In the genomic region with DNA sequence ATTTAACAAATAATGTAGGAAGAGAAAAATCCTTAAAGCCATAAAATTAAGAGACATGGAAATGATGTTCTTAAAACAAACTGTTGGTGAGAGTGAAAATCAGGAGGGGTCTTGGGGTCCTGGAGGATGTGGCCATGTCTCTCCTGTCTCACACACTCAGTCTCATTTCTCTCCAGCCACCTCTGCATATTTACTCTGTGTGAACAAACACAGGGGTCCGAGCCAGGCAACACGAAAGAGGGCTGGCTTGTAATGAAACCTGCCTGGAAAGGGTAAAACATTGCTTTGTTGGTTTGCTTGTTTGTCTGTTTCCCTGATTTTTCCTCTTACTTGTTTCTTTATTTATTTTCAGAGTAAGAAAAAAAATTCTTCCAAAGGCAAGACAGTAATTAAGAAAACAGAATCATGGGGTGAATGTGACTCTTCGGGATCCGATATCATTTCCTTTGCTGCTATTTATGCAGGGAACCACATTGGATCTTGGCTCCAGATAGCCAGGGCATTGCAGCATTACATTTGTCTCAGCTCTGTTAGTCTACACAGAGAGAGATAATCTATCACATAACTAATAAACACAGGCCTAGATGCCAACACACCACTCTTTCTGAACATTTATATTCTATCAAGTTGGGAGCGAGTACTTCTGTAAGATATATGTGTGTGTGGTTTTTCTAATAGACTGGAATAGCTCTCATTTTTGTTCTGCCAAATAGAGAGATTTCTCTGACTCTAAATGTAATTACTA, we compare ENCODE assay signal across 24 mouse cellular contexts.
"Had no signal": no experiment of that assay in that cellular context is flagged by ENCODE, and none has a peak within 500 bp of the region (broad histone marks: within the 10 kb centered on the region; RNA-seq: fewer than 3 reads in every experiment).

No protein-coding gene starts in this region.

- H3K27ac ChIP-seq: gastrocnemius, adult 2 months; heart, adult 2 months; hindbrain, embryonic 10.5 days; hindbrain, embryonic 12.5 days; hindbrain, embryonic 14.5 days; intestine, embryonic 15.5 days; layer of hippocampus, adult 2 months; left cerebral cortex, adult 2 months; limb, embryonic 12.5 days had no signal

- H3K4me1 ChIP-seq: heart, embryonic 12.5 days; hindbrain, embryonic 10.5 days; hindbrain, embryonic 12.5 days; intestine, embryonic 15.5 days; limb, embryonic 12.5 days had no signal

- H3K9ac ChIP-seq: heart, embryonic 12.5 days; hindbrain, embryonic 12.5 days; hindbrain, embryonic 14.5 days; intestine, embryonic 15.5 days; limb, embryonic 12.5 days had no signal

- DNase-seq: gastrocnemius, adult 2 months; gastrocnemius, postnatal 10 days; gastrocnemius, postnatal 25 days; heart, adult 2 months; heart, postnatal 10 days; heart, postnatal 4 days; kidney, adult 18-20 months; kidney, adult 8-10 months; kidney, postnatal 10 days; kidney, postnatal 25 days; kidney, postnatal 4 days; liver had no signal

- H3K36me3 ChIP-seq: hindbrain, embryonic 10.5 days; hindbrain, embryonic 12.5 days; intestine, embryonic 15.5 days; limb, embryonic 12.5 days had no signal

- H3K4me3 ChIP-seq: gastrocnemius, adult 2 months; heart, adult 2 months; heart, embryonic 12.5 days; hindbrain, embryonic 10.5 days; hindbrain, embryonic 12.5 days; intestine, embryonic 15.5 days; layer of hippocampus, adult 2 months; left cerebral cortex, adult 2 months; limb, embryonic 12.5 days had no signal

- H3K9me3 ChIP-seq: heart, embryonic 12.5 days; hindbrain, embryonic 10.5 days; hindbrain, embryonic 12.5 days; intestine, embryonic 15.5 days; limb, embryonic 12.5 days had no signal

- ATAC-seq: hindbrain, embryonic 16.5 days; inflammation-experienced regulatory T-cells, adult 6 months; intestine, embryonic 15.5 days; intestine, postnatal 0 days had no signal

- H3K4me2 ChIP-seq: heart, embryonic 12.5 days; hindbrain, embryonic 12.5 days; hindbrain, embryonic 14.5 days; intestine, embryonic 15.5 days; limb, embryonic 12.5 days; liver, embryonic 11.5 days had no signal

- H3K27me3 ChIP-seq: heart, embryonic 12.5 days; hindbrain, embryonic 12.5 days; intestine, embryonic 15.5 days; limb, embryonic 12.5 days had no signal
